Mouse (Mus musculus) MEL (cell line): ENCODE measurements around the gene Ank2.

Experiments used
- BHLHE40 ChIP-seq: IDR thresholded peaks from 2 replicates; pipeline ENCODE4 v1.6.1; 2012; ENCODE audit warnings: low read depth, mild to moderate bottlenecking, inconsistent platforms, low read length, improper control_type of control experiment, borderline replicate concordance
- CHD1 ChIP-seq: IDR thresholded peaks from 2 replicates; pipeline ENCODE4 v1.6.1; 2012; ENCODE audit warnings: low read depth, mild to moderate bottlenecking, inconsistent platforms, low read length, improper control_type of control experiment
- CTCF ChIP-seq, 3 experiments: IDR thresholded peaks in 2 of 3; conservative IDR thresholded peaks in 1 of 3; 2 replicates each; pipeline ENCODE4 v1.5.1; 2011 to 2012; ENCODE audit warnings: low read length in 3 of 3, low read depth in 2 of 3, mild to moderate bottlenecking in 2 of 3, improper control_type of control experiment in 1 of 3, inconsistent platforms in 1 of 3, mixed read lengths in 1 of 3, moderate library complexity in 1 of 3; ENCODE audit not compliant: control insufficient read depth in 1 of 3, insufficient read depth in 1 of 3, poor library complexity in 1 of 3, severe bottlenecking in 1 of 3
- HCFC1 ChIP-seq: IDR thresholded peaks from 2 replicates; pipeline ENCODE4 v1.6.1; 2012; ENCODE audit warnings: low read depth, mild to moderate bottlenecking, inconsistent platforms, low read length, improper control_type of control experiment, moderate library complexity
- KAT2A ChIP-seq: conservative IDR thresholded peaks from 2 replicates; pipeline ENCODE4 v1.6.1; 2012; ENCODE audit warnings: low read depth, low read length, improper control_type of control experiment, inconsistent platforms
- MAX ChIP-seq: IDR thresholded peaks from 2 replicates; pipeline ENCODE4 v1.6.1; 2011; ENCODE audit warnings: low read length, improper control_type of control experiment
- POLR2A ChIP-seq, 2 experiments: IDR thresholded peaks; 2 replicates each; pipeline ENCODE4 v1.6.1; 2011 to 2012; ENCODE audit warnings: low read length in 2 of 2, mild to moderate bottlenecking in 2 of 2, control low read depth in 1 of 2, improper control_type of control experiment in 1 of 2, low read depth in 1 of 2, moderate library complexity in 1 of 2; ENCODE audit not compliant: control insufficient read depth in 1 of 2, insufficient read depth in 1 of 2, poor library complexity in 1 of 2
- POLR2AphosphoS5 ChIP-seq: IDR thresholded peaks from 2 replicates; pipeline ENCODE4 v1.6.1; 2012; ENCODE audit warnings: low read depth, borderline replicate concordance, mild to moderate bottlenecking, inconsistent platforms, low read length, moderate library complexity, mixed read lengths
- TBP ChIP-seq: IDR thresholded peaks from 2 replicates; pipeline ENCODE4 v1.8.0; 2011; ENCODE audit warnings: low read depth, low read length, improper control_type of control experiment
- TCF12 ChIP-seq: IDR thresholded peaks from 2 replicates; pipeline ENCODE4 v1.6.1; 2014; ENCODE audit warnings: low read depth, mild to moderate bottlenecking, inconsistent platforms, low read length, improper control_type of control experiment, moderate library complexity

DNA sequence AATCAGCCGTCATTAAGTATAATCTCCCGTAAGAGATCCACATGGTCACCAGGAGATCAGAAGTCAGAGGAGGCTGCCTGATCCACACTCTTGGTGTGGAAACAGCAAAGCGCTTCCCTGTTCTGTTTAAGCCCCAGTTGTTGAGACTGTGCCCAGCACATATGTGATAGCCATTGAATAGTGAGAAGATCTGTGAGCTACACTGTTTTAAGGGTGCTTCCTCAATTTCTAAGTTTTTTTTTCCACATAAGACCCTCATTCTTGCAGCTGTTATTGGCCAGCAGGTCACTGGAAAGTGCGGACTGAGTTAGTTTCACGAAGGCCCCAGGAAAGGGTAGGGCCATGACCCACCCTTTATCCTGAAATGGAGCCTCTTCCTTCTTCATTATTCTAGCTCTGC is 216.9 kb downstream of the Ank2 start:
- TF ChIP-seq CTCF (IDR thresholded peaks at IDR 0.05 in 2 of 3, conservative IDR thresholded peaks at IDR 0.05 in 1 of 3; ENCODE audit: control insufficient read depth in 1 of 3, insufficient read depth in 1 of 3, low read depth in 2 of 3, low read length in 3 of 3, poor library complexity in 1 of 3, severe bottlenecking in 1 of 3) (no peak), TCF12 (no peak), POLR2A (IDR thresholded peaks at IDR 0.05; ENCODE audit: control insufficient read depth in 1 of 2, insufficient read depth in 1 of 2, low read depth in 1 of 2, low read length in 2 of 2, poor library complexity in 1 of 2) (no peak), CHD1 (no peak), KAT2A (no peak), POLR2AphosphoS5 (no peak), MAX (no peak), HCFC1 (no peak), TBP (no peak), BHLHE40 (no peak)
